Mouse (Mus musculus): ENCODE data around the gene Sptbn1. TPM values are rescaled to one million over a fixed set of nuclear protein-coding genes. Genes with fewer than 3 reads are reported as not detected.

Gene Sptbn1
- polyA plus RNA-seq, 1 experiment from 2014 or later, result 75.6 TPM

Other genes starting within 250 kb of the Sptbn1 start
- 0.61 and 1.4 TPM in 2 replicates for gene Eml6, start 242.1 kb downstream of the Sptbn1 start, polyA plus RNA-seq (2016; fragmentation: Nextera tagmentation; extraction: Ambion mirVana)
- gene 4930505A04Rik, start 203.7 kb upstream of the Sptbn1 start, polyA plus RNA-seq (2016; fragmentation: Nextera tagmentation; extraction: Ambion mirVana), result not detected in 2 replicates

Measured in limb, embryonic 12.5 days (tissue).